Mouse (Mus musculus) CH12.LX (cell line): ENCODE results near the gene Gna14.

Experiments
- CHD1 ChIP-seq: IDR thresholded peaks from 2 replicates; pipeline ENCODE4 v1.6.1; 2012; ENCODE audit warnings: low read depth, low read length, improper control_type of control experiment, inconsistent platforms
- CHD2 ChIP-seq: IDR thresholded peaks from 2 replicates; pipeline ENCODE4 v1.6.1; 2011; ENCODE audit warnings: low read length, improper control_type of control experiment
- CTCF ChIP-seq, 2 experiments: IDR thresholded peaks in 1 of 2; conservative IDR thresholded peaks in 1 of 2; 2 replicates each; pipeline ENCODE4 v1.5.1; 2011 to 2012; ENCODE audit warnings: low read depth in 2 of 2, low read length in 2 of 2, improper control_type of control experiment in 1 of 2, inconsistent platforms in 1 of 2, mild to moderate bottlenecking in 1 of 2, moderate library complexity in 1 of 2
- E2F4 ChIP-seq: IDR thresholded peaks from 2 replicates; pipeline ENCODE4 v1.6.1; 2011; ENCODE audit warnings: low read depth, low read length, improper control_type of control experiment; ENCODE audit not compliant: insufficient replicate concordance
- ELF1 ChIP-seq: IDR thresholded peaks from 2 replicates; pipeline ENCODE4 v1.6.1; 2014; ENCODE audit warnings: low read depth, mild to moderate bottlenecking, inconsistent platforms, low read length, improper control_type of control experiment
- EP300 ChIP-seq: IDR thresholded peaks from 2 replicates; pipeline ENCODE4 v1.6.1; 2011; ENCODE audit warnings: low read length, improper control_type of control experiment
- MAFK ChIP-seq: IDR thresholded peaks from 2 replicates; pipeline ENCODE4 v1.6.1; 2011; ENCODE audit warnings: low read length, improper control_type of control experiment; ENCODE audit not compliant: insufficient replicate concordance
- POLR2A ChIP-seq: IDR thresholded peaks from 2 replicates; pipeline ENCODE4 v1.6.1; 2011; ENCODE audit warnings: low read depth, mild to moderate bottlenecking, improper control_type of control experiment, low read length
- POLR2AphosphoS2 ChIP-seq: IDR thresholded peaks from 2 replicates; pipeline ENCODE4 v1.6.1; 2011; ENCODE audit warnings: low read depth, low read length, improper control_type of control experiment
- TCF12 ChIP-seq: IDR thresholded peaks from 2 replicates; pipeline ENCODE4 v1.6.1; 2014; ENCODE audit warnings: low read depth, mild to moderate bottlenecking, inconsistent platforms, low read length, improper control_type of control experiment
- USF1 ChIP-seq: IDR thresholded peaks from 2 replicates; pipeline ENCODE4 v1.6.1; 2014; ENCODE audit warnings: low read depth, mild to moderate bottlenecking, inconsistent platforms, low read length, improper control_type of control experiment

- TF ChIP-seq MAFK (no peak), ELF1 (no peak), CHD2 (no peak), CTCF (conservative IDR thresholded peaks at IDR 0.05 in 1 of 2, IDR thresholded peaks at IDR 0.05 in 1 of 2; ENCODE audit: low read depth in 2 of 2, low read length in 2 of 2) (no peak), E2F4 (no peak), TCF12 (no peak), POLR2AphosphoS2 (no peak), USF1 (no peak), CHD1 (no peak), POLR2A (no peak), EP300 (no peak)
These were observed 2.3 kb downstream of the Gna14 start for GRCm38 (mm10) chr19:16437906-16438305.
